Mouse (Mus musculus): ENCODE measurements at regions not wholly inside any gene's neighbourhood (a gene's known extent, or its start where the extent isn't known, plus 50 kb on each side); places are given as distances from the start of the nearest gene placed in this dataset.
A peak's percentile ranks its signal among the peaks of the same experiment; 100 is the strongest.

DNA sequence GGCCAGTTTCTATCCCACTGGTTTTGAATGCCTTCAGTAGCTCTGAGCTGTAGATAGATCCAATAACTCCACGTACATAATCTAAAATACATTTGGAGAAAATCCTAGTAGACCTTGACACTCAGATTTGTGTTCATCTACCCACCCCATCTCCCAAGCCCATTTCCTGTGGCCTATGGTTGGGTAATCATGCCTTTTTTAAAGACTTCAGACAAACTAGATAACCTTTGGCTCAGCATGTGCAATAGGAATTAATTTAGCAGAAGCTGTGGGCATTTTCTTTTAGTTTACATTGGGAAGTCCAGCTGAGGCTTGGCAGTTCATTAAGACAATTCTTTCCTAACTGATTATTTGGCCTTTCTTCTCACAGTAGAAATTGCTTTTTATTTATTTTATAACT, 203.3 kb upstream of the Gypa start:
- no peak for ATAC-seq (replicated peaks in 1 of 2; ENCODE audit: insufficient read depth in 1 of 2, low FRiP score in 2 of 2, low TSS enrichment in 1 of 2, low read depth in 1 of 2, poor library complexity in 2 of 2, severe bottlenecking in 2 of 2)

DNA sequence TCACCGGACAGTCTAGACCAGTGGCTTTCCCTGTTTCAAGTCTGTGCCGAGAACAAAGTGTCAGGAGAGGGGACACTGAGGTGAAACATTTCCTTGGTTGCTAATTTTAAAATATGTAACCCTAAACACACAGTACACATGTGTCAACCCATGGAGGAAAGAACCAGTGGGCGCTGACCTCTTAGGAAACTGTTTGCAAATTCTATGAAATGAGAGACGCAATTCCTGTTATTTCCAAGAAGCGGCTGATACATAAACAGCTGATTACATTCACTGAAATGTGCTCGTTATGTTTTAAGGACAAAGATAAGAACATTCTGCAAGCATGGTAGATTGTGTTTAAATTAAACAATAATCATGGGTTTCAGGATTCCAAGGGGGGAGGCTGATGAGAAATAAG, 204.3 kb upstream of the Gypa start:
- ATAC-seq (replicated peaks in 1 of 2; ENCODE audit: insufficient read depth in 1 of 2, low FRiP score in 2 of 2, low TSS enrichment in 1 of 2, low read depth in 1 of 2, poor library complexity in 2 of 2, severe bottlenecking in 2 of 2): no peak

DNA sequence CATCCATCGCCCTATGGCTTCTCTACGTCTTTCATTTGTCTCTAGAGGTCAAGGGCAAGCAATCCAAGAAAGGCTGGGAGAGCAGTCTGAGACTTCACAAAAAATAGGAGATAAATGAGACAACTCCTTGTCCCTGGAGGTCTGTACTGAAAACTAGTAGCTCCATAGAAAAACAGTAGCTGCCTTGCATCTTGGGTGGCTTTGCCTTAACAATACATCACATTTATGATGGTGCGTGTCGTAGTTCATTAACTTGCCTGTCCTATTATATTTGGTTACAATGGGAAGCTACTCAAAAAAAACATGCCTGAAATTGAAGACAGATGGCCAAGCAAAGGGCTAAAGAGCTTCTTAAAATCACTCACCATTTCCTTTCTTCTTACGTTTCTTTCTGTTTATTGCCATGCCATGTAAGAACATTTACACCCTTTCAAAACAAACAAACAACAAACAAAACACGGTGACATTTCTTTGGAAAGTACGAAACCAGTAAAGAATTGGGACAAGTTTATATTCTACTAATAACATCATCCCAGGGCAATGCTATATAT, 211.2 kb upstream of the Hhip start:
- ATAC-seq (replicated peaks in 1 of 2; ENCODE audit: insufficient read depth in 1 of 2, low FRiP score in 2 of 2, low TSS enrichment in 1 of 2, low read depth in 1 of 2, poor library complexity in 2 of 2, severe bottlenecking in 2 of 2): no peak

DNA sequence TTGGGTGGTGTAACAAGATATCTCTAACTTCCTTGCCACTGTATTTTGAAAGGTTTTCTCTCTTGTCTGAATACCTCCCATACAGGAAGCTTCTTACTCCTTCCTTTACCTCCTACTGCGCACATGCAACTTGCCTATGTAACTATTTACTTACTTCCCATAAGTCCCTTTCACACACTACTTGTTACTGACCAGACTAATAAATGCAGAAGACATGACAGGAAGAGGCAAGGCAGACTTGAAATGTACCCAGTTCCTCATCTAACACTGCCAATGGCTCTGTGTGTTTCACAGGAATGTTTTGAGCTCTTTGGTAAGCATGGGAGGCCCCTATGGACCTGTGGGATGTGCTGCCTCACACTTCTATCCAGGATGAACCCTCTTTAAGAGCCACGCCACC, 207.1 kb upstream of the Hhip start:
- ATAC-seq (replicated peaks in 1 of 2; ENCODE audit: insufficient read depth in 1 of 2, low FRiP score in 2 of 2, low TSS enrichment in 1 of 2, low read depth in 1 of 2, poor library complexity in 2 of 2, severe bottlenecking in 2 of 2): peak in 1 of 2 experiments; percentile 52; a peak in 1 of 4 replicates

DNA sequence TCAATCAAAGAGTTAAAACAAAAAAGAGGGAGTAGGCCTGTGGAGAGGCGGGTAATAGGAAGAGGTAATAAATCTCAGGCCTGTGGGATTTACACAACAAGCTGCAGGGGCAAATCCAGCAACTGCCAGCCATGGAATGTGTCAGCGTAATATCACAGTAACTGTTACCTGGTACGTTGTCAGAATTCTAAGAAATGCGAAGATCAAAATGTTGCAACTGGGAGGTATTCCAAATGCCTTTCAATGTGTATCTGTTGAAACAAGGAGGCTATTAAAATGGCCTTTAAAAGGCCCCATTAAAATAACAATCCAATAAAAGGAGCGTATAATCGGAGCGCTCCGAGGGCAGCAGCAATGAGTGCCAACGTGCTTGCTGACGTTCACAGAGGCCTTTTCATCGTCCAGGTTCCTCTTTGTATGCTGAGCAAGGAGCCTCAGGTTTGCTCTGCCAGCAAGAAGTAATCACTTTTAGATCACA, 205.7 kb upstream of the Hhip start:
- peak; percentile 55 to 64 for ATAC-seq (replicated peaks in 1 of 2; ENCODE audit: insufficient read depth in 1 of 2, low FRiP score in 2 of 2, low TSS enrichment in 1 of 2, low read depth in 1 of 2, poor library complexity in 2 of 2, severe bottlenecking in 2 of 2)

DNA sequence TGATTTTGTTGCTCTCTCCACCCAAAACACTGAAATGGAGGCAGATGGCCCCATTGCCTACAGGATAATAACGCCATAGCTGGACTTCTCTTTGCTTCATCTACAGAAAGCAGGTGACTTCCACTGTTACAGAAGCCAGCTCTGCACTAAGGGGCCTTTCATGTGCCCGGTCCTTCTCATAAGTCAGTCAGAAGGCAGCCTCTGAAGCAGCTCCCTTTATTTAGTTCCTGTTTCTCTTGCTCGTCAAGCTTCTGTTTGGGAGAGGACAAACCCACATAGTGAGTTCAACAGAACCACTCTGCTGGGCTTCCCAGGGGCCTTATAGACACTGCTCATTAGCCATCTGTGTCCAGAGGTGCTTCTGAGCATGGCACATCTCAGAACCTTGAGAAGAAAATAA, 205.1 kb upstream of the Hhip start:
- ATAC-seq (replicated peaks in 1 of 2; ENCODE audit: insufficient read depth in 1 of 2, low FRiP score in 2 of 2, low TSS enrichment in 1 of 2, low read depth in 1 of 2, poor library complexity in 2 of 2, severe bottlenecking in 2 of 2): peak; percentile 79 to 80

DNA sequence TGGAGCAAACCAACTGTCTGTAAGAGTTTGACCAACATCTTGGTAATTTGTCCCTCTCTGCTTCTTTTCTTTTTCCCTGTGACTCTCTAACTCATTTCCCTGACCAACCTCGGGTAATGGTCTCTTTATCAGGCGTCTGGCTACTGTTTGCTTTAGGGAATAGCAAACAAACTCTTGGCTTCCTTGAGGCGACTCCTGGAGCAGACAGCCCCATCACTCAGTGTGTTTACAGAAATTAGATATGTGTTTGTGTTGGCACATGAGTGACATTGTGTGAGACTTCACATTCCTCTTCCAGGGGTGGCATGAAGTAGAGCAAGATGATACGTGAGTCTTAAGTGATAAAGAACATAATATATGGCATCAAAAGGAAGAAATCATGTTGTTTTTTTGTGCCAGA, 195.7 kb upstream of the Hhip start:
- no peak for ATAC-seq (replicated peaks in 1 of 2; ENCODE audit: insufficient read depth in 1 of 2, low FRiP score in 2 of 2, low TSS enrichment in 1 of 2, low read depth in 1 of 2, poor library complexity in 2 of 2, severe bottlenecking in 2 of 2)

DNA sequence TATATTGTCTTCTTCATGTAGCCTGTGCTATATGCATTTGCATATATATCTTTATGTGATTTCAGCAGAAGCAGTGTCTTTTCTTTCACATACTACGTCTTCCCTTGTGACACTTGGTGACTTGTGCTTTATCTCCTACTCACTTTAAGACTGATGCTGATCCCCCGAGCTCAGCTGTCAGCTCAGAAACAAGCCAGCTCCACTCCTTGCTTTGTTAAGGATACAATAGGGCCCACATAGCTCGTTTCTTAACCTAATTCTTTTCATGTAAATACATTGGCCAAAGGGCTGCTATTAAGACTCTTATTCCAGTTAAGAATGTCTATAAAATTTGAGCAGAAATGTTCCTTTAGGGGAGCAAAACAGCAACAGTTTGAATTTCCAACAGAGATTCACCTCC, 193.8 kb upstream of the Hhip start:
- ATAC-seq (replicated peaks in 1 of 2; ENCODE audit: insufficient read depth in 1 of 2, low FRiP score in 2 of 2, low TSS enrichment in 1 of 2, low read depth in 1 of 2, poor library complexity in 2 of 2, severe bottlenecking in 2 of 2): no peak

DNA sequence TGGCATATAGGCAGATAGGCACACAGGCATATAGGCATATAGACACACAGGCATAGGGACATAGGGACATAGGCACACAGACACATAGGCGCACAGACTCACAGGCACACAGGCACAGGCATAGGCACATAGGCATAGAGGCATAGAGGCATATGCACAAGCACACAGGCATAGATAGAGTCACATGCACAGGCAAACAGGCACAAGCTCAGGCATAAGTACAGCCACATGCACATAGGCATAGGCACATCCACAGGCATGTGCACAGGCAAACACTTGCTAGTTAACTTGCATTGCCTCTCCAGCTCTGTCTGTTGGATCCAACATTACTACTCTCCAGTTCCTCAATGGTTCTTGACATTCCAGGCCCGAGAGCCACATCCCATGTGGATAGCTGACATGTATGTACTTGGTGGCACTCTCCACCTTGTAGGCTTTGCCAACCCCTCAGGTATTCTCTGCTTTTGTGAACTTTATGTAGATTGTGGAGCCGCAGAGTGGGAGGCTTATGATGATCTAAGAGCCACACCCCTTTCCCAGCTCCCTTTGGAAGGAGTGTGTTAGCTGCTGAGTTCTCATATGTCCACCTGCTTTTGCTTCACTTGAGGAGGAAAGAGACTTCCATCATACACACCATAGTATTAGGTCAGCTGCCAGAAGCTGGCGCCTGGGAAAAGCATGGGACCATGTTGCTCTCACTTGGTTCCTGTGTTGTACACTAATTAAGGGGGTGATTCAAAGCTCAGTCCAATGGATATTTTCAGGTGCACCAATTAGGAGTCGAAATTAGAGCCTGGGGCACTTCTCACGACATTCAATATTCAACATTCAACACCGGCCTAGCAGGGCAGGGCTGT, 192.7 kb upstream of the Hhip start:
- ATAC-seq (replicated peaks in 1 of 2; ENCODE audit: insufficient read depth in 1 of 2, low FRiP score in 2 of 2, low TSS enrichment in 1 of 2, low read depth in 1 of 2, poor library complexity in 2 of 2, severe bottlenecking in 2 of 2): no peak

DNA sequence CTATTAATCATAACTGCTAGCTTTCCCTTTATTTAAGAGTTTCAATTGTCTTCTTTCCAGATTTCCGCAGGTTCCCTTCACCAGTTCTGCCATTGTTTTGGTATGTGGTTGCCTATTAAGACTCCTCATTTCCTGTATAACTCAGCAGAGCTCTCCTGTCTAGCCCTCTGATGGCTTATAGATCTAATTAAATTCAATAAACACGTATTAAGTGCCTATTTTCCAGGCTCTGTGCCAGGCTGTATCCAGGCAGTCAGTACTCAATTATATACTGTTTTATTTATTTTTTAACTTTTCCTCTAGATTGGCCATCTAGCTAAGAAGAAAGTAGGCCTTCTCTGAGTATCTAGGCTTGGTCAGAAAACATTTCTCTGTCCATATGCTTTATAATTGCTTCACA, 192.0 kb upstream of the Hhip start:
- no peak for ATAC-seq (replicated peaks in 1 of 2; ENCODE audit: insufficient read depth in 1 of 2, low FRiP score in 2 of 2, low TSS enrichment in 1 of 2, low read depth in 1 of 2, poor library complexity in 2 of 2, severe bottlenecking in 2 of 2)

DNA sequence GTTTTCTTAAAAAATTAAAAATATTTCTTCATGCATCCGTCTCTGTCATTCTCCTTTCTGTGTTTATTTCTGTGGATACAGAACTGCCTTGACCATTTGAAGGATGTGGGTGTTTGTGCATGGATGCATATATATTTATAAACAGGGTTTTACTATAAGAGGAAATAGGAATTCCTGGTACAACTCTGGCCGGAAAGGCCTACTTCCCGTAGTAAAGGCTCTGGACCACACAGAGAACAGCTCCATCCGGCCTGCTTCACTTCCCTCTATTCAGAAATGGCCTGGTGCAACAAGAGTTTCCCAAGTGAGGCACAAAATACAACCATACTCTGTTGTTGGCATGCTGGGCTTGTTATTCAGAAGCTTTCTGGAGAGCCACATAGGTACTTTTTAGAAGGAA, 182.1 kb upstream of the Hhip start:
- ATAC-seq (replicated peaks in 1 of 2; ENCODE audit: insufficient read depth in 1 of 2, low FRiP score in 2 of 2, low TSS enrichment in 1 of 2, low read depth in 1 of 2, poor library complexity in 2 of 2, severe bottlenecking in 2 of 2): peak; percentile 53 to 64; a peak in 3 of 4 replicates

DNA sequence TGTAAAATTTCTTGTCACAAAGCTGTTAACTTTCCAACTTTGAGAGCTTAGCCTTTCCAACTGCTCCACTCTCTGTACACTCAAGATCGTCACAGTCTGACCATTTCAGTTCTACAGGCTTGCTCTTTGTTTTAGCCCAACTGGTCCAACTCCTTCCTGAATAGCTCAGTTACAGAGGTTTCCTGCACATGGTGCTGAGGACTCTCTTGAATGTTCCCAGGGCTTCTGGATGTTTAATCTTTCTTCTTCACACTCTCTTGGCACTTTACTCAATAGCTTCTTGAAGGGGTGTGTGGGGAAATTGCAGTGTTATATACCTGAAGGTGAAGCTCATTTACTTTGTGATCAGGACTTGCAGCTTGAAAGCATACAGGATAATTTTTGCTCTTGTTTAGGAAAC, 152.6 kb upstream of the Hhip start:
- ATAC-seq (replicated peaks in 1 of 2; ENCODE audit: insufficient read depth in 1 of 2, low FRiP score in 2 of 2, low TSS enrichment in 1 of 2, low read depth in 1 of 2, poor library complexity in 2 of 2, severe bottlenecking in 2 of 2): no peak

DNA sequence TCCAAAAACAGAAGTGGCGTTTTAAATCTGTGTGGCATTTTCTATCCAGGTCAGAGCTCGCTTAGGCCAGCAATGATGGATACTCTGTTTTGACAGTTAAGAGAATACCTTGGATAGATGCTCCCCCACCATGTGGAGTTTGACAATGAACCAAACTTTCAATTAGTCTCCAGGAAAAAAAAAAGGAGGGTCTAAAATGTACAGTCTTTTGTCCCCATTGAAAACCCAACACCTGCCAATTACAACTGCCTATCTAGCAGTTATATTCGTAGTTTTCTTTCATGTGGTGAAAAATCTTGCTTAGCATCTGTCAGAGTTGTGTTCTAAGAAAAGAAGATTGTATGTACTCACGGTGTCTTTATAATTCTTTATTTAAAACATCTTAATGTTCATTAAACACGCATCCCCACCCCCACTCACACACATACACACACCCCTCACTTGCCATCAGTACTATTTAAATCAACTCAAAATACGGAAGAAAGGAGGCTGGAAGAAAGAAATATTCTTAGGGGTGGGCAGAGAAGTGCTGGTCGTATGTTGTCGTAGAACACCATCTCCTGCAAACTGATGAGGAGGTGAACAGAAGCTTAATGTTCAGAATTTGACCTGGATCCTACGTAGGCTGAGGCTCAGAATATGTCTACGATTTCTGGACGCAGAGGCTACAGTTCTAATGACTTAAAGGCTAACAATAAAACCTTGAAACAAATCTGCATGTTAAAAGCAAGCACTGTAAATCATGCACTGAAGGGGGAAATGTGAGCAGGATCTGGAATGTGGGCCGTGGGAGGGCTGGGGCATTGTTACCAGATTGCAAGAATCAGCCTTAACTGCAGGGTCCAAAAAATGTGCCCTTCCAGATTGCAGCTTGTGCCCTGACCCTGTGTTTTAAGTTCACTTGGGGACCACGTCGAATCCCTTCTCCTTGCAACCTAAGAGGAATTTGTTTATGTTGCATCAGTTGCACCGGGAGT, 147.2 kb upstream of the Hhip start:
- no peak for ATAC-seq (replicated peaks in 1 of 2; ENCODE audit: insufficient read depth in 1 of 2, low FRiP score in 2 of 2, low TSS enrichment in 1 of 2, low read depth in 1 of 2, poor library complexity in 2 of 2, severe bottlenecking in 2 of 2)

DNA sequence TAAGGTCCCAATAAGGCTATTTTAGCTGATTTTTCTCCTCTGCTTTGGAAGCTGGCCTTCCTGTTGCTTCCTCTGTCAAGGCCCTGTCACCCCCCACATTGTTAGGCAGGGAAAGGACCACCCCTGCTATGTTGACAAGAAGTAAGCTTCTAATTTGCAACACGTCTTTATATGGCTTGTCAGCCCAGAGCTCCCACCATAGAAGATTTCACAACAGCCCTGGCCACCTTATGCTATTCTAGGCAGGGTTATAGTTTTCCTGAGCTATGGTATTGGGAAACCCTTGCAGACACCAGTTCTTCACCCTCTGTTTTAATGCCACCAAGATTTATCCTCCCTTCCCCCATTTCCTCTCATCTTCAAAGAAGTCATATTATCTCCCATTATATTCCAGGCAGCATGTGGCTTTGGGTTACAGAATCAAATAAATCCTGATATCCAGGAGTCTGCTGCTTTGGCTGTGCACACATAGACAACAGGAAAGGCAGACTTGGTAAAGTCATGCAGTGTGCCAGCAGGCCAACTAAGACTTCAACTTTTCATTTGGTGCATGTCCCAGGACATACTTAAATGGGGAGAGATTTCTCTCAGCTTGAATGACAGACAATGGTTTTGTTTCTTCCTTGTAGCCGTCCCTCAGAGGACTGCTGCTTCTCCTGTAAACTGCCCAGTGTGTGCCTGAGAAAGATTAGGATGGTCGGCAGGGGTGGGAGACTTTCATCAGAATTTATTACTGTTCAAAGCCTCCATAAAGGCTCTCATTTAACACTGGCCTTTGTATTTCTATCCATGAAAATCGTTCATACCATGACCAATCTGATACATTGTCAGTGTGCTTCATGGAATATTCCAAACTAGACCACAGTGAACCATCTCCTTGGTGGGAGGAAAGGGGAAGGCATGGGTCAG, 146.2 kb upstream of the Hhip start:
- ATAC-seq (replicated peaks in 1 of 2; ENCODE audit: insufficient read depth in 1 of 2, low FRiP score in 2 of 2, low TSS enrichment in 1 of 2, low read depth in 1 of 2, poor library complexity in 2 of 2, severe bottlenecking in 2 of 2): no peak

DNA sequence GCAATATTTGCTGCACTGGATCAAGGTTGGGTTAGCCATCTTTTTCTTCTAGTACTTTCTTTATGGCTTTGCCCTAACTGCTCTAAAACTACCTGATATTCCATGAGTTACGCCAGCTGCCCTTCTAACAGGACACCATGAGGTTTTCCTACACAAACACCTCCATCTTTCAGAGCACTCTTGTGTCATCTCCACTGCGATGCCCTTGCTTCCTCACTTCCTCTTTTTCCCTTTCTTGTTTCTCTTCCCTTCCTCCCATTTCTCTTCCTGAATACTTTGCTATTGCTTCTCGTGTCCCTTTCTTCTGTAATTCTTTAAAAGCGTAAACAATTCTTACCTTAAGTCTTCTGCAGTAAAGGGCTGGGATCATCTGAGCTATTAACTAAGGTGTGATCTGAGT, 139.9 kb upstream of the Hhip start:
- no peak for ATAC-seq (replicated peaks in 1 of 2; ENCODE audit: insufficient read depth in 1 of 2, low FRiP score in 2 of 2, low TSS enrichment in 1 of 2, low read depth in 1 of 2, poor library complexity in 2 of 2, severe bottlenecking in 2 of 2)

DNA sequence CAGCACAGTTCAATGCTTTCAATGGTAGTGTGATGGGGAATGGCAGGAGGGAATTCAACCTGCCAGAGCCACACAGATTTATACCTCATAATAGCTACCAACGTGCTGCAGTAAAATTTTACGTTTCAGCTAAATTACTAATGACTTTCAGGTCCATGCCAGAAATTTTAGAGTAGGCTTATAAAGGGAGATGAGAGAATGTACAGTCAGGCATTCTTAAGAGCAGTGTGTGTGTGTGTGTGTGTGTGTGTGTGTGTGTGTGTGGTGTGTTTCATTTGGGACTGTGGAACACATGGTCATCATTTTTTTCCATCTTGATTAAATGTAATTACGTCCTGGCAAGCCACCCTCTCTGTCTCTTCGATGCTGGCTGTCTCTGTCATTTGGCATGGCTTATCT, 132.7 kb upstream of the Hhip start:
- ATAC-seq (replicated peaks in 1 of 2; ENCODE audit: insufficient read depth in 1 of 2, low FRiP score in 2 of 2, low TSS enrichment in 1 of 2, low read depth in 1 of 2, poor library complexity in 2 of 2, severe bottlenecking in 2 of 2): no peak
